Mouse (Mus musculus): ENCODE measurements around the gene Itprid2. TPM values are rescaled to one million over a fixed set of nuclear protein-coding genes. Genes with fewer than 3 reads are reported as not detected.
A peak's percentile ranks its signal among the peaks of the same experiment; 100 is the strongest.

Itprid2 gene
- polyA plus RNA-seq, 1 experiment from 2014 or later = 4.7 TPM

DNA sequence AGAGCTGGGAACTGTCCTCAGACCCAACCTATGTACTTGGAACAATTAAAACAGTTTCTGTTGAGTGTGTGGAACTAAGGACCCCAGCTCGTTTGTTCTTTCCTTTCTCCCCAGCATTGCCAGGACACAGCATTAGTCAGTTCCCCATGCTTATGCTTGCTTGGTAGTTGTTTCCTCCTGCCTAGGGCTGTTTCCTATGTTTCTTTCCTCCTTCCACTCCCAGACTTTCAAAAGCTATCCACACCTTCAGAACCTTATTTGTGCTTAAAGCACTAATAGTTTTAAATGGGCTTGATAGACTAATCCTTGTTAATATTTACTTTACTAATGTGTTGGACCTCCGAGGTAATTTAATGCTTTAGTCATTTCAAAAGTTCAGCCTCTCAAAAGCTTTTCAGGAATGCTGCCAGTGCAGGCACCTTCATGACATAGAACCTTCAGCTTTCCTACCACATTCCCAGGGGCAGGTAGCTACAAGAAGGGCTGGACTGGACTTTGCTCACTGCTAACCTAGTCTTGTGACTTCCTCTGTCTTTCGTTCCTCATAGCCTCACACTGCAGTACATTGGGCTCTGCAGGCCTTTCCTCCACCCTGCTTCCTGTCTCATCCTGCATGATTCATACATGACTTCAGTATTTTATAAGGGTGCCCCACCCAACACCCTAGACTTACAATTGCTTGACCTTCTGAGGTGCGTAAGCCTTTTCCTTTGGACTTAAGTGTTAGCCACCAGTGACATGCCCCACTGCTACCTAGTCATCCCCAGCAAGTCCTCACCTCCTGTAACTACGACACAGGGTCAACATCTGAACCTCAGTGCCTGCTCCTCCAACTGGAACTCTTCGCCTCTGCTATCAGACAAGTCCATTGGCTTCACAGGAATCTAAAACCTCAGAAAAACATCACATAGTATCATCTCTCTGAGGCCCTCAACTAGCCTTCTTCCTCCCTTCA is 16.3 kb upstream of the Itprid2 start:
- 87% methylated on average over 6 of the region's 6 CpGs for WGBS

GRCm38 (mm10) chr2:79623256-79623655 is 11.9 kb upstream of the Itprid2 start:
- Histone ChIP-seq H3K4me2 (replicated peaks) (no peak overlapping the region), H3K9ac (replicated peaks) (no peak overlapping the region), H3K9me3 (no peaks in the 10 kb centered on the region), H3K27me3 (no peaks in the 10 kb centered on the region), H3K27ac (replicated peaks) (no peak overlapping the region), H3K4me3 (no peak overlapping the region), H3K4me1 (no peaks in the 10 kb centered on the region), H3K36me3 (no peaks in the 10 kb centered on the region)
- WGBS = 91% methylated on average over 4 of the region's 4 CpGs
- no peak for ATAC-seq (replicated peaks)

More for the DNA sequence above, 16.3 kb upstream of the Itprid2 start:
- Histone ChIP-seq H3K27ac (replicated peaks) (no peak overlapping the region), H3K4me2 (replicated peaks) (no peak overlapping the region), H3K4me1 (no peaks in the 10 kb centered on the region), H3K36me3 (no peaks in the 10 kb centered on the region), H3K9me3 (no peaks in the 10 kb centered on the region), H3K9ac (replicated peaks) (no peak overlapping the region), H3K4me3 (no peak overlapping the region), H3K27me3 (no peaks in the 10 kb centered on the region)
- ATAC-seq (replicated peaks) = no peak

DNA sequence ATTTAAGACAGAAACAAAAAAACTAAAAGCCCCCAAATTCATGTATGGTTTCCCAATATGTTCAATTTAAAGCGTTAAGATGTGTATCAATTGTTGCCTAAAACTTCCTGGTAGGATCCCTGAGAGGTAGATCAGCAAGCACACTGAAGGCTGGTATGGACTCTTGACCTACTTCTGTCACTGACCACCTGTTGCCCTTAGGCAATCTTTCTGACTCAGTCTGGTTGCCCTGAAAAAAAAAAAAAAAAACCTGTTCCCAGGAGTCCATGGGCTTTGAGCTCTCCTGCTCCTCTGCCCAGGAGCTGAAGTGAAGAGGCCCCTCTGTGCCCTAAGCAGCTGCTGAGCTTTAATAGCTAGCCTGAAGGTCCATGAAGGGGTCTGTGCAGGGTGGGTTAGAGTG is 7.5 kb upstream of the Itprid2 start:
- no peak overlapping the region for H3K4me2 ChIP-seq (replicated peaks)
- 83% methylated on average over 1 of the region's 1 CpGs for WGBS
- H3K9ac ChIP-seq (replicated peaks) = no peak overlapping the region
- H3K9me3 ChIP-seq = no peaks in the 10 kb centered on the region
- no peak overlapping the region for H3K4me3 ChIP-seq
- H3K27me3 ChIP-seq = no peaks in the 10 kb centered on the region
- H3K36me3 ChIP-seq = no peaks in the 10 kb centered on the region
- ATAC-seq (replicated peaks) = no peak
- H3K27ac ChIP-seq (replicated peaks) = no peak overlapping the region
- H3K4me1 ChIP-seq = no peaks in the 10 kb centered on the region

DNA sequence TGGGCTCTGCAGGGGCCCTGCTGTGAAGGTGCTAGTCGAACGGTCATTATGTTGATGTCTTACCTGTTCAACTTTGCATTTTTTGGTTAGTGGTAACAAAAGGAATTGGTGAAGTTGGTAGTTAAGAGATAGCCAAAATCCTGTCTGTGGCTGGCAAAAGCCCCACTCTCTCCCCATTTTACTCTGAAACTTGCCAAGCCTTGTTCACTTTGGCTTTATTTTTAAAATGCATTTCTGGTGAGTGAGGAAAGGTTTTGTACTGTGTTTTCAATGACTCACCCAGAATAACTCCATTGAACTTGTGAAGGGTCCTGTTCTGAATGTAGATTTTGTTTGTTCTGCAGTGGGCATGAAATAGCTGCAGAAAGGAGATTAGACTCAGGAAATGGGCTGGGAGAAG is 4.9 kb upstream of the Itprid2 start:
- Histone ChIP-seq H3K9me3 (no peaks in the 10 kb centered on the region), H3K36me3 (no peaks in the 10 kb centered on the region), H3K4me1 (no peaks in the 10 kb centered on the region; the same call in 1 of the 2 replicates), H3K4me3 (no peak overlapping the region), H3K27ac (replicated peaks) (no peak overlapping the region), H3K27me3 (no peaks in the 10 kb centered on the region), H3K9ac (replicated peaks) (no peak overlapping the region), H3K4me2 (replicated peaks) (no peak overlapping the region)
- no peak for ATAC-seq (replicated peaks)
- WGBS = 32% methylated on average over 2 of the region's 2 CpGs

DNA sequence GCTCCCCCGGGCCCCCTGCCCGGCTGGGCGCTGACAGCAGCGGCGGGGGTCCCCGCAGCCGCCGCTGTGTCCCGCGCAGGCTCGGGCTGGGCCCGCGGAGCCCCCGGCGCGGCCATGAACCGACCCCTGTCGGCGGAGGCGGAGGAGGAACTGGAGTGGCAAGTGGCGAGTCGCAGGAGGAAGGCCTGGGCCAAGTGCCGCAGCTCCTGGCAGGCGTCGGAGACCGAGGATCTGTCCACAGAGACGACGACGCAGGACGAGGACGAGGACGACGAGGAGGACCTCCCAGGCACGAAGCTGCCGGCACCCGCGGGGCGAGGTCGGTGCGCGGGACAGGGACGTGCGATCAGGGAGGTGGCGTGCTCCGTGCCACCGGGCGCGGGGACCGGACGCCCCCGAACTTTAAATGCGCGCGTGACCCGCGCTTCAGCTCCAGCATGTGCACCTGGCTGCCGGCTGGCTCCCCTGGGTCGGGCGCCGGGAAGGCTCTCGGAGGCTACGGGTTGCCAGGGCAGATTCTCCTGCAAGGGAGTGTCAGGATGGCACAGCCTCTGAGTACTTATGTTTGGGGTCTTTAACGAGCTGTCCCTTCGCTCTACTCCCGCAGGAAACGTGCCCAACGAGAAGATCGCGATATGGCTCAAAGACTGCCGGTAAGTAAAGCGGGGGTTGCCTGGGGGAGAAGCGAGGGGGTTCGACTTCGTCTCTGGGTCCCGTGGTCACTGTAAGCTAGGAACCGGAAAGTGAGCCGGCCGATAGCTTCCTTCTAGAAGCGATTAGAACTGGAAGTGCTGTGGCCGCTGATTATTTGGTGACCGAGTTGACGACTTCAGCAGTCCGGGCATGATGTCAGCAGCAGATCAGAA is 507 bp downstream of the Itprid2 start:
- Histone ChIP-seq H3K9ac (replicated peaks) (peak overlapping the region; percentile 63), H3K4me1 (peaks cover 11% of the 10 kb centered on the region; the same call in 1 of the 2 replicates), H3K9me3 (no peaks in the 10 kb centered on the region), H3K4me3 (peak overlapping the region; percentile 83), H3K27me3 (no peaks in the 10 kb centered on the region), H3K27ac (replicated peaks) (peak overlapping the region; percentile 39), H3K36me3 (no peaks in the 10 kb centered on the region), H3K4me2 (replicated peaks) (peak overlapping the region; percentile 83)
- ATAC-seq (replicated peaks) = peak; percentile 90
- under 1% methylated on average over 76 of the region's 83 CpGs for WGBS

DNA sequence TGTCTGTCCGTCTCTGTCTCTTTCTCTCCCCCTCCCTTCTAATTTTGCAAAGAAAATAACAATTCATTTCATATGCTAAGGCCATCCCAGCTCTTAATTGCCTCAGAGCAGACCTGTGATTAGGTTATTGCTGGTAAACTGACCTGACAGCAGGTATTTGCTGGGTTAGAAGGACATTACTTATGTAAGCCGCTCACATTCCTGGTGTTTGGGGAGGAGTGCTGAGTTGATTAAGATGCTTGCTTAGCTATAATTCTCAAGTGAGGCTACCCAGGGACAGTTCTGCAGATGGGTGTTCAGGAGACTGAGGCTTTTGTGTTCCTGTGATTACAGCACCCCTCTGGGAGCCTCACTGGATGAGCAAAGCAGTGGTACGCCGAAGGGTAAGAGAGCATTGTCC is 3.8 kb downstream of the Itprid2 start:
- Histone ChIP-seq H3K4me3 (no peak overlapping the region), H3K9ac (replicated peaks) (no peak overlapping the region), H3K36me3 (no peaks in the 10 kb centered on the region; the same call in 1 of the 2 replicates), H3K27ac (replicated peaks) (no peak overlapping the region), H3K27me3 (no peaks in the 10 kb centered on the region), H3K4me1 (peaks cover 11% of the 10 kb centered on the region; the same call in 1 of the 2 replicates), H3K4me2 (replicated peaks) (no peak overlapping the region), H3K9me3 (no peaks in the 10 kb centered on the region)
- WGBS = 57% methylated on average over 4 of the region's 4 CpGs
- ATAC-seq (replicated peaks) = no peak

DNA sequence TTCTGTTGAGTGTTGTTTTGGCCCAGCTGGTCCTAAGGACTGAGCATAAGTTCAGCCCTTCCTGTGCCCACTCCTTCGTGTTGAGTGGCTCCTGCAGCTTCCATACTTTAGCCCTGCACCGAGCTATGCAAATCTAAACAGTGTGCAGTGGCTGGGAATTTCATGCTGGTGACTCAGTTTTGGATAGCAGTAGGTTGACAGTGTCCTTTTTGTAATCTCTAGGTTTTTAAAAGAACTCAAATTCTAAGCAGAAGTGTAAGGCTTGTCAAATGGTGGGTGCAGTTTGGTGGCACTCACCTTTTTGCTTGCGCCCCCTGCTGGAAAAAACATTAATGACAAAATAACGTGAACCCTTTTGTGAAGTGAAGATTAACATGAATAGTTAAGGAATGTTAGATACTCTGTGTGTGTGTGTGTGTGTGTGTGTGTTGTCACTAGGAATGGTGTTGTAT is 11.1 kb downstream of the Itprid2 start:
- no peak overlapping the region for H3K4me2 ChIP-seq (replicated peaks)
- ATAC-seq (replicated peaks) = no peak
- no peaks in the 10 kb centered on the region for H3K9me3 ChIP-seq
- H3K4me1 ChIP-seq = no peaks in the 10 kb centered on the region
- no peak overlapping the region for H3K4me3 ChIP-seq
- no peaks in the 10 kb centered on the region for H3K27me3 ChIP-seq
- 48% methylated on average over 4 of the region's 4 CpGs for WGBS
- no peak overlapping the region for H3K9ac ChIP-seq (replicated peaks)
- no peak overlapping the region for H3K27ac ChIP-seq (replicated peaks)
- peaks cover 8% of the 10 kb centered on the region; the same call in 1 of the 2 replicates for H3K36me3 ChIP-seq

DNA sequence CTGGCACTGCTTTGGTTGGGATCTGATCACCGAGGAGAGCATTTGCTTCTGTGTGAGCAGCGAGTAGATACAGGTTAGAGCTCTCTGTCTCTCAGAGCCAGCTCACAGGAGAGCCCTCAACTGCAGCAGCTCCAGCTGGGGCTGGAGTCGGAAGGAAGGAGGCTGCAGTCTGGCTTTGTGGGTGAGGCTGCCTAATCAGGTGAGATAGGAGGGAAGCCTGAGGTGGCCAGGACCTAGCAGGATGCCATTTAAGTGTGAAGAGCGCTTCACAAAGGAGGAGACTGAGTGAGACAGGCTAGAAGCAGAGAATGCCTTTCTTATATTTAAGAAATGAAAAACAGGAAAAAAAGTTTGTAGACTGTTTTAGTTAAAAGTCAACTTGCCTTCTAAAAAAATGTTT is 11.9 kb downstream of the Itprid2 start:
- WGBS = 57% methylated on average over 4 of the region's 4 CpGs
- H3K4me1 ChIP-seq = no peaks in the 10 kb centered on the region
- no peak overlapping the region for H3K9ac ChIP-seq (replicated peaks)
- no peaks in the 10 kb centered on the region for H3K27me3 ChIP-seq
- no peak overlapping the region for H3K27ac ChIP-seq (replicated peaks)
- H3K4me2 ChIP-seq (replicated peaks) = no peak overlapping the region
- no peaks in the 10 kb centered on the region for H3K9me3 ChIP-seq
- peaks cover 8% of the 10 kb centered on the region; the same call in 1 of the 2 replicates for H3K36me3 ChIP-seq
- ATAC-seq (replicated peaks) = no peak
- no peak overlapping the region for H3K4me3 ChIP-seq

DNA sequence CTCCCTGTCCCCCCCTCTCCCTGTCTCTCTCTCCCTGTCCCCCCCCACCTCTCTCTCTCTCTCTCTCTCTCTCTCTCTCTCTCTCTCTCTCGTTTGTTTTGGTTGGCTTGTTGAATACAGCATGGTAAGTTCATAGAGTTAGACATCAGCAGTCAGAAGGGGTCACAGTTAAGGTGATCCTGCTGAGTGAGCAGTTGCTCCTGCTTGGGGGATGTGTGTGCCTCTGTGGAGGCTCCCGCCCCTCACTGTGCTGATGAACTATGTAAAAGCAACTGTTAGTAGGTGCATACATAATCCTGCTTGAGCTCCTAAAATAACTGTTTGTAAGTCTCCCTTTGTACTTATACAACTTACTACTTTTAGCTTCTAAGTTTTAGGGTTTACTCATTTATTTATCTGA is 12.6 kb downstream of the Itprid2 start:
- H3K9ac ChIP-seq (replicated peaks) = no peak overlapping the region
- no peaks in the 10 kb centered on the region for H3K27me3 ChIP-seq
- ATAC-seq (replicated peaks) = no peak
- 54% methylated on average over 2 of the region's 2 CpGs for WGBS
- H3K27ac ChIP-seq (replicated peaks) = no peak overlapping the region
- H3K9me3 ChIP-seq = no peaks in the 10 kb centered on the region
- H3K4me3 ChIP-seq = no peak overlapping the region
- H3K4me1 ChIP-seq = no peaks in the 10 kb centered on the region
- H3K36me3 ChIP-seq = peaks cover 8% of the 10 kb centered on the region; the same call in 1 of the 2 replicates
- no peak overlapping the region for H3K4me2 ChIP-seq (replicated peaks)

DNA sequence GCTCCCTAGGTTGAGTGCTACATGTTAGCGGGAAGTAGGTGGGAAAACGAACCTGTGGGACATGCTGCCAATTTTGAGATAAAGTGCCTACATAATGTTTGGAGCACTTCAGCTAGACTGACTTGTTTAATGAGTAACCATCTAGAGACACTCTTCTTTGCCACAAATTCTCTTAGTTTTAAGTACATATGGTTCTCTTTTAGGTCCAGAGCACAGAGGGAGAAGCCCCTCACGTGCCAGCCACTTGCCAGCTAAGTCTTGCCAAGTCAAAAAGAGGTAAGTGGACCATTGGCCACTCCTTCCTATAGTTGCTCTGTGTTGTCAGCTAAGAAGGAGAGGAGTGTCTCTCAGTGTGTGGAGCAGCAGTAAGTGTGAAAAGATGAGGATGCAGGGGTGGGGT is 16.0 kb downstream of the Itprid2 start:
- WGBS = 88% methylated on average over 3 of the region's 3 CpGs
- no peaks in the 10 kb centered on the region for H3K9me3 ChIP-seq
- ATAC-seq (replicated peaks) = no peak
- H3K27me3 ChIP-seq = no peaks in the 10 kb centered on the region
- no peak overlapping the region for H3K4me2 ChIP-seq (replicated peaks)
- no peaks in the 10 kb centered on the region for H3K36me3 ChIP-seq
- no peak overlapping the region for H3K4me3 ChIP-seq
- no peak overlapping the region for H3K27ac ChIP-seq (replicated peaks)
- no peaks in the 10 kb centered on the region for H3K4me1 ChIP-seq
- H3K9ac ChIP-seq (replicated peaks) = no peak overlapping the region

DNA sequence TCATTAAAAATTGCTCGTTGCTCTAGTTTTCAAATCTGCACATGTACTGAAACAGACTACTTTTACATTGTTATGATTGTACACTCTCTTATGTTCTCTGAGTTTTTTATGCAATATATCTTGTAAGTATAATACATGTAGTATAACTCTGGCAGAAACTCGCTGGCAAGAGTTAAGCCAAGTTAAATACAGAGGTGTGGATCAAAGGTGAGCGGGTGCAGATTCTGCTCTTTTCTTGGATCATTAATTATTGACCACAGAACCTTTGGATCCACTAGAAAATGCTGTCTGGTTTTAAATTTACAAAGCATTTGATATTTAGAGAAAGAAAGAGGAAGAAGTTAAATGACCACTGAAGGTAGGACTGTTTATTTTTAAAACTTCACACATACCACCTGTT is 16.5 kb downstream of the Itprid2 start:
- no peaks in the 10 kb centered on the region for H3K36me3 ChIP-seq
- H3K27ac ChIP-seq (replicated peaks) = no peak overlapping the region
- H3K4me1 ChIP-seq = no peaks in the 10 kb centered on the region
- no peak overlapping the region for H3K4me2 ChIP-seq (replicated peaks)
- H3K4me3 ChIP-seq = no peak overlapping the region
- H3K27me3 ChIP-seq = no peaks in the 10 kb centered on the region
- no peak for ATAC-seq (replicated peaks)
- H3K9ac ChIP-seq (replicated peaks) = no peak overlapping the region
- WGBS = 92% methylated on average over 3 of the region's 3 CpGs
- H3K9me3 ChIP-seq = no peaks in the 10 kb centered on the region

- whole genome bisulfite sequencing = 94% methylated on average over 4 of the region's 4 CpGs
- H3K9me3 ChIP-seq = no peaks in the 10 kb centered on the region
- H3K9ac ChIP-seq (replicated peaks) = no peak overlapping the region
- no peak overlapping the region for H3K4me2 ChIP-seq (replicated peaks)
- no peak for ATAC-seq (replicated peaks)
- no peaks in the 10 kb centered on the region for H3K27me3 ChIP-seq
- no peaks in the 10 kb centered on the region for H3K36me3 ChIP-seq
- no peak overlapping the region for H3K27ac ChIP-seq (replicated peaks)
- no peak overlapping the region for H3K4me3 ChIP-seq
- no peaks in the 10 kb centered on the region for H3K4me1 ChIP-seq
These were observed 17.4 kb downstream of the Itprid2 start for GRCm38 (mm10) chr2:79652502-79652901.
